Mouse (Mus musculus) hindbrain, embryonic 12.5 days (tissue): ENCODE measurements around the gene Nudt17. TPM values are rescaled to one million over a fixed set of nuclear protein-coding genes. Genes with fewer than 3 reads are reported as not detected.
A peak's percentile ranks its signal among the peaks of the same experiment; 100 is the strongest.
"Not testable (repeated sequence)": the region's sequence is repeated elsewhere in the genome, so short reads cannot be mapped to it uniquely, and the experiment has no call there.

Source experiments
- ATAC-seq: fragments of 200-750 bp; cut with Nextera tagmentation; 2 replicates; pipeline ENCODE4 v1.8.0; 2017; ENCODE audit warnings: moderate TSS enrichment; ENCODE audit not compliant: low FRiP score
- H3K27ac ChIP-seq: fragments of 300-500 bp; sonication (generic); 2 replicates; pipeline ENCODE4 v1.5.1; 2016; ENCODE audit warnings: mild to moderate bottlenecking
- H3K27me3 ChIP-seq: fragments of 300-500 bp; sonication (generic); 2 replicates; pipeline ENCODE4 v1.6.1; 2016; ENCODE audit warnings: mild to moderate bottlenecking
- H3K36me3 ChIP-seq: fragments of 300-500 bp; sonication (generic); 2 replicates; pipeline ENCODE4 v1.6.1; 2016; ENCODE audit warnings: mild to moderate bottlenecking
- H3K4me1 ChIP-seq: fragments of 300-500 bp; sonication (generic); 2 replicates; pipeline ENCODE4 v1.6.1; 2016
- H3K4me2 ChIP-seq: fragments of 300-500 bp; sonication (generic); replicated peaks from 2 replicates; pipeline ENCODE4 v1.6.1; 2016; ENCODE audit warnings: mild to moderate bottlenecking
- H3K4me3 ChIP-seq: fragments of 300-500 bp; sonication (generic); 2 replicates; pipeline ENCODE4 v1.5.1; 2016; ENCODE audit warnings: mild to moderate bottlenecking
- H3K9ac ChIP-seq: fragments of 300-500 bp; sonication (generic); 2 replicates; pipeline ENCODE4 v1.6.1; 2016; ENCODE audit warnings: mild to moderate bottlenecking, moderate library complexity
- H3K9me3 ChIP-seq: fragments of 300-500 bp; sonication (generic); replicated peaks from 2 replicates; pipeline ENCODE4 v1.6.1; 2016; ENCODE audit warnings: mild to moderate bottlenecking
- WGBS: fragments of 180-500 bp; shearing (Covaris S2); methylation state at CpG from one replicate; pipeline ENCODE4 v1.1.7; 2016; 5-methylcytosine and 5-hydroxymethylcytosine counted together
- polyA plus RNA-seq: library from polyadenylated mRNA; unstranded; fragments of >200 nt; fragmentation: Nextera tagmentation; extraction: Ambion mirVana; gene quantifications from 2 replicates; pipeline ENCODE4 v1.2.1, GENCODE M21; 2016

Nudt17 gene
- polyA plus RNA-seq, 1 experiment from 2014 or later = 13.9 TPM

DNA sequence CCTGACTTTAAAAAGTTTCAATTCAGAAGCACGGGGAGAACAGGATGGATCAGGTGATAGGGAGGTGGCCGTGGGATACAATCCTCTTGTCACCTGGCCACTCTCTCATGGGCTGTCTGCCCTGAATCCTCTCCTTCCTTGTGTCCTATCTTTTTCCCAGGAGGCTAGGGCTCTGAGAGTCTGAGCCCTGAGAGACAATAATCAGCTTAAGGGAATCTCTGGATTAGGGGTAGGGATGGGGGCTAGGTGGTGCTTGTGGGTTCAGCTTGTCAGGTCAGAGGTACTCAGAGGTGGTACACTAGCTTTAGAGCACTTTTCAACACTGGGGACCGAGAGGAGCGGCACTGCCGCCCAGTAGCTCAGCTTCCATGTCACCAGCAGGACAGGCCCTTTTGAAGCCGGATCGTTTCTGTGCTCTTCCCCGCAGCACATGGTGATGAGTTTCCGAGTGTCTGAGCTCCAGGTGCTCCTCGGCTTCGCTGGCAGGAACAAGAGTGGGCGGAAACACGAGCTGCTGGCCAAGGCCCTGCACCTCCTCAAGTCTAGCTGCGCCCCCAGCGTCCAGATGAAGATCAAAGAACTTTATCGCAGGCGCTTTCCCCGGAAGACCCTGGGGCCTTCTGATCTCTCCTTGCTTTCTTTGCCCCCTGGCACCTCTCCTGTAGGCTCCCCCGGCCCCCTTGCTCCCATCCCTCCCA is 9.2 kb downstream of the Nudt17 start:
- WGBS = 57% methylated on average over 19 of the region's 19 CpGs
- no peak overlapping the region for H3K4me3 ChIP-seq
- ATAC-seq = no peak
- H3K27me3 ChIP-seq = no peaks in the 10 kb centered on the region
- H3K9ac ChIP-seq = no peak overlapping the region
- H3K4me2 ChIP-seq = no peak overlapping the region
- H3K4me1 ChIP-seq = peaks cover 22% of the 10 kb centered on the region
- no peak overlapping the region for H3K27ac ChIP-seq
- H3K36me3 ChIP-seq = peaks cover 42% of the 10 kb centered on the region
- no peaks in the 10 kb centered on the region for H3K9me3 ChIP-seq

DNA sequence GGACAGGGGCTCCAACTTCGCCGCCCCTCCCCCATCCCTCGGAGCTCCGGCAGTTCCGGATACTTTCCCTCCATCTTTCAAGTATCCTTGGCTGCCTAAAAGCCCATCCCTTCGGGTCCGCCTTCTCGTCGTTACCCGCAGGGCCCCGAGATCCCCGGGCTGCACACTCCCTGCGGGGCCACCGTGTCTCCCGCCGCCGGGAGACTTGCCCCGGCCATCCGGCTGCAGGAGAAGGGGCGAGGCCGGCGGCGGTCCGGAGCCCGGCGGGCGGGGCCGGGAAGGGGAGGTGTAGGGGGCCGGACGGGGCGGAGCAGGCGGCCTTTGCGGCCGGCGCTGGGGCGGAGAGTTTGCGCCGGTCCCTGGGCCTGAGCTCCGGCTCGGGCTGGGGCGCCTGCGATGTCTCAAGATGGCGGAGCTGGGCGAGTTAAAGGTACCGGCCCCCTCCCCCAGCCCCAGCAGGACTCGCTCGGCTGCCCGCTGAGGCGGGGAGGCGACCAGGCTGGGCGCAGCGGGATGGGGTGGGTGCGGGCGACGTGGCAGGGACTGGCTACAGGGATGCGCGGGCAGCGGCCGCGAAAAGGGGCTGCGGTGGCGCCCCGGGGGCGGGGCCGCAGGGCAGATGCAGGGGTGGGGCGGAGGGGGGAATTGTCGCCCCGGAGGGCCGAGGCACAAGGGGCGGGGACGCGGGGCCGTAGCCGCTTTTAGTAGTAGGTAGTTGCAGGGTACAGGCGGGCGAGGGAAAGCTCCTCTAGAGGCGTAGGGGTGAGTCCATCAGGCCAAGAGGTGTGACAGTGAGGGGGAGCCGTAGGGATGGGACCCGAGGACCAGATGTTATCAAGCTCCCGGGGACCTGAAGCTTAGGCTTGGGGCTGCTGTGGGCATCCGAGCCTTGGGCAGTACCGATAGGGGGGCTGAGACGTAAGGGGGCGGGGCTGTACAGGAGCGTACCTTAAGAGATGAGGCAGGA is 11.3 kb downstream of the Nudt17 start:
- WGBS = under 1% methylated on average over 71 of the region's 85 CpGs
- Histone ChIP-seq H3K4me1 (peaks cover 25% of the 10 kb centered on the region), H3K9me3 (no peaks in the 10 kb centered on the region), H3K4me2 (peak overlapping the region; percentile 69), H3K4me3 (peak overlapping the region; percentile 86), H3K27me3 (no peaks in the 10 kb centered on the region), H3K27ac (peak overlapping the region; percentile 96), H3K36me3 (peaks cover 25% of the 10 kb centered on the region), H3K9ac (peak overlapping the region; percentile 88)
- peak; percentile 93 for ATAC-seq

DNA sequence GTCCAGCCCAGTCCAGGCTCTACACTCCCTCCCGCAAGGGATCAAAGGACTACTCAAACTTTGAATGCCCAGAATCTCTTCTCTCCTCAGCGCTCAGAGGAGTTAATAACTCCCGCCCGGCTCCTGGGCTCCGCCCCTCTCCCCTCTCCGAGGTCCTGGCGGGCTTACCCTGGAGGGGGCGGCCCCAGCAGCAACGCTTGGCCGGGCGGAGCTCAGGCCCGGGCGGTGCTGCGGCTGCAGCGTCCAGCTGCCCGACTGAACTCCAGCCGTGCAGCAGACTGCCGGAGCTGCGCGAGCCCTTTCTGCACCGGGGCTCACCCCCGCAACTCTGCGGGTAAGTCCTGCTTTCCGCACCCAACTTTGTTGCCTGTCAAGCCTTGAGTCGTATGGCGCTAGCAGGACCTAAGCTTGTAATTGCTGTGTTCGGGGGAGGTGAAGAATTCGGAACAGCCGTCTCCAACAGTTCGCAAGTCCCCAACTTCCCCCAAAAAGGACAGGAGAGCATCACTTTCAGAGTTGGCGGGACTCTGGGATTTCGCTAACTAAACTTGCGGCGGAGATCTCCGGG is 12.1 kb downstream of the Nudt17 start, which contains the start of gene Pias3:
Gene Pias3, plus strand, starts transcription at position 187 of the 568 bp plus-strand sequence.
- Histone ChIP-seq H3K4me1 (peaks cover 25% of the 10 kb centered on the region), H3K4me2 (peak within 1 kb of the TSS; percentile 69), H3K27ac (peak within 1 kb of the TSS; percentile 96), H3K9ac (peak within 1 kb of the TSS; percentile 88), H3K36me3 (peaks cover 18% of the 10 kb centered on the region), H3K27me3 (no peaks in the 10 kb centered on the region), H3K9me3 (no peaks in the 10 kb centered on the region), H3K4me3 (peak within 1 kb of the TSS; percentile 86)
- WGBS = under 1% methylated on average over 35 of the region's 35 CpGs
- peak; percentile 62 for ATAC-seq

DNA sequence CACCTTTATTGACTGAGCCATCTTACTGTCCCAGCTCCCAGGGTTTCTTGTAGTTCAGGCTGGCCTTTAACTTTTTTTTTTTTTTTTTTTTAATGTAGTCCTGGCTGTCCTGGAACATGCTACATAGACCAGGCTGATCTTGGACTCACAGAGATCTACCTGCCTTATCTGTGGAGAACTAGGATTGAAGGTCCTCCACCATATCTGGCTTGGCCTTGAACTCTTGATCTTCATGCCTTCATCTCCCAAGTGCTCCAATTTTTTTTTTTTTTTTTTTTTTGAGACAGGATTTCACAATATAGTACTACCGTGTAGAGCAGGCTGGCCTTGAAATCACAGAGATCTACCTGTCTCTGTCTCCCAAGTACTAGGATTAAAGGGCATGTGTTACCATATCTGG is 14.8 kb downstream of the Nudt17 start:
- Histone ChIP-seq H3K27me3 (no peaks in the 10 kb centered on the region), H3K4me1 (peaks cover 25% of the 10 kb centered on the region), H3K4me3 (no peak overlapping the region), H3K27ac (no peak overlapping the region), H3K9ac (no peak overlapping the region), H3K4me2 (no peak overlapping the region), H3K9me3 (no peaks in the 10 kb centered on the region), H3K36me3 (no peaks in the 10 kb centered on the region)
- ATAC-seq = no peak
- WGBS = 78% methylated on average over 1 of the region's 1 CpGs

DNA sequence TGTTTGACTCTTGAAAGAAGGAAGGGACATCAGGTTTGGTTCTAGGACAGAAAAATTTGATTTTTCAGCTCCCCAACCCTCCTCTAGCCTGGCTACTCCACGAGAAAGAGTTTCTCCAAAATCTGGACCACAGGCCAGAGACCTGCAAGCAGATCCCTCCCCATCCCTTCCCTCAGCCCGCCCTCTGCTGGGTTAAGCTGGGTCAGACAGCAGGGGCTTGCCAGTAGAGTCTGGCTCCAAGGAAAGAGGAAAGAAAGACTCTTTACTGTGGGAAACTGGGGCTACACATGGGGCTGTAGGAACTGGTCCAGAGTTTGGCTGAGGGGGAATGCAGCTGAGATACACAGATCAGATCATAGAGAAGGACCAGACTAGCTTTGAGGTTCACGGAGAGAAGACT is 15.9 kb downstream of the Nudt17 start:
- 10% methylated on average over 3 of the region's 3 CpGs for whole genome bisulfite sequencing
- H3K4me1 ChIP-seq = peaks cover 18% of the 10 kb centered on the region
- no peak overlapping the region for H3K4me3 ChIP-seq
- H3K4me2 ChIP-seq = no peak overlapping the region
- H3K27me3 ChIP-seq = no peaks in the 10 kb centered on the region
- no peak overlapping the region for H3K27ac ChIP-seq
- ATAC-seq = no peak
- no peak overlapping the region for H3K9ac ChIP-seq
- H3K9me3 ChIP-seq = no peaks in the 10 kb centered on the region
- no peaks in the 10 kb centered on the region for H3K36me3 ChIP-seq

DNA sequence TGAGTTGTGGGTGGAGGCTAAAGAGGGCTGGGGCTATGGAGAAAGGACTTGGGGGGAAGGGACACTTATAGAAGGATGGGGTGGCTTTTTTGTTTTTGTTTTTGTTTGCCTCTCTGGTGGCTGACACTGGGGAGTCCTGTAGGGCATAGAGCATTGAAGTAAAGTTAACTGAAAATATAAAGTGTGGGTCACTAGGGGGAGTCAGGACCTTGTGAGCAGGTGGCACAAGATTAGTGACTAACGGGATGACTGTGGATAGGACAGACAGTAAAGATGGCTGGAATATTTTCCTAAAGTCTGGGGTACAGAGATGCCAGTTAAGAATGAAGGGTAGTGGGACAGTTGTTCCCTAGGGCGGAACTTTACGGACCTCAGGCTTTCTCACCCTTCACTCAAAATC is 18.1 kb downstream of the Nudt17 start:
- H3K36me3 ChIP-seq = no peaks in the 10 kb centered on the region
- H3K4me1 ChIP-seq = peaks cover 8% of the 10 kb centered on the region; the same call in 1 of the 2 replicates
- ATAC-seq = 0 out of 2 replicates have a peak, but pooled peaks have one; percentile 26
- no peak overlapping the region for H3K4me2 ChIP-seq
- 45% methylated on average over 3 of the region's 3 CpGs for WGBS
- H3K27me3 ChIP-seq = no peaks in the 10 kb centered on the region
- H3K4me3 ChIP-seq = no peak overlapping the region
- no peaks in the 10 kb centered on the region for H3K9me3 ChIP-seq
- H3K9ac ChIP-seq = no peak overlapping the region
- H3K27ac ChIP-seq = no peak overlapping the region

DNA sequence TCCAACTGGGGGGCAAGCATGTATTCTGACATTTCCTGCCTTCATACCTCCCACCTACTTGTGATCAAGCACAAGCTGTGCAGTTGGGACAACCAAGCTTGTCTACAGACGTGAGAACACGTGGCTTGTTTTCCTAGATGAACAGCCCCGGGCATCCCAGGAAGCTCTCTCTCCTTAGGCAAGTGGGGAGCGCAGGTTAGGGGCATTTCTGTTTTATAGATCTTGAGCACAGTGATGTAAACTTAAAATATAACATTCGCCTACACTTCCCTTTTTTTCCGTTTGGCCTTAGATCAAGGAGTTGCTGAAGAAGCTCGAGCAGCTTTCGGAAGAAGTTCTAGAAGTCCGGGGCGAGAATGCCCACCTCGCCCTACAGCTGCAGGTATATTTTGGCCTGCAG is 19.5 kb downstream of the Nudt17 start:
- H3K4me2 ChIP-seq = no peak overlapping the region
- ATAC-seq = no peak
- no peaks in the 10 kb centered on the region for H3K36me3 ChIP-seq
- WGBS = 89% methylated on average over 11 of the region's 11 CpGs
- H3K4me3 ChIP-seq = no peak overlapping the region
- H3K27ac ChIP-seq = no peak overlapping the region
- H3K27me3 ChIP-seq = peaks cover 12% of the 10 kb centered on the region
- H3K9me3 ChIP-seq = no peaks in the 10 kb centered on the region
- H3K9ac ChIP-seq = no peak overlapping the region
- H3K4me1 ChIP-seq = peaks cover 13% of the 10 kb centered on the region; the same call in 1 of the 2 replicates

DNA sequence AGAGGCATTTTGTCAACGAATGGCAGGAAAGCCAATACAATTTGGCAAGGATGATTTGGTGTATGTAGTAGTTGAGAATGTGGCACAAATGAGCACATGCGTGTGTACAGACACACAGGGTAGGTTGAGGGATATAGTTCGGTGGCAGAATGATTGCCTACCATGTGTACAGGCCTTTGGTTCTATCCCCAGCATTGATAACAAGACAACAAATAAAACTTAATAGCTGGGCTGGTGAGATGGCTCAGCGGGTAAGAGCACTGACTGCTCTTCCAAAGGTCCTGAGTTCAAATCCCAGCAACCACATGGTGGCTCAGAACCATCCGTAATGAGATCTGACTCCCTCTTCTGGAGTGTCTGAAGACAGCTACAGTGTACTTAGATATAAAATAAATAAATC is 22.3 kb downstream of the Nudt17 start:
- Histone ChIP-seq H3K4me1 (0 out of 2 replicates have a peak, but pooled peaks cover 10% of the 10 kb centered on the region), H3K27me3 (peaks cover 16% of the 10 kb centered on the region)
- not testable (repeated sequence) for H3K9ac ChIP-seq, H3K4me2 ChIP-seq, H3K27ac ChIP-seq, H3K36me3 ChIP-seq, H3K4me3 ChIP-seq, ATAC-seq, H3K9me3 ChIP-seq
- WGBS = 95% methylated on average over 5 of the region's 5 CpGs

DNA sequence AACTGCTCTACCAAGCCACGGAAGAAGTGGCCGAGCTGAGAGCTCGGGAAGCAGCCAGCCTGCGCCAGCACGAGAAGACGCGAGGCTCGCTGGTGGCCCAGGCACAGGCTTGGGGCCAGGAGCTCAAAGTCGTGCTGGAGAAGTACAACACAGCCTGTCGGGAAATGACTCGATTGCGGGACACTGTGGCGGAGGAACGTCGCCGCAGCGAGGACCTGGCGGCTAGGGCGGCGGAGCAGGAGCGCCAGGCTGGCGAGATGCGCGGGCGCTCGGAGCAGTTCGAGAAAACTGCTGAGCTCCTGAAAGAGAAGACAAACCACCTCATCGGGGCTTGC is 23.6 kb downstream of the Nudt17 start:
- peaks cover 21% of the 10 kb centered on the region for H3K27me3 ChIP-seq
- 0 out of 2 replicates have a peak overlapping the region, but pooled peaks have one; percentile 1 for H3K9ac ChIP-seq
- H3K27ac ChIP-seq = no peak overlapping the region
- 38% methylated on average over 28 of the region's 28 CpGs for WGBS
- H3K36me3 ChIP-seq = no peaks in the 10 kb centered on the region
- no peaks in the 10 kb centered on the region for H3K9me3 ChIP-seq
- peak overlapping the region; percentile 7 for H3K4me3 ChIP-seq
- H3K4me2 ChIP-seq = peak overlapping the region; percentile 43
- ATAC-seq = no peak
- H3K4me1 ChIP-seq = 0 out of 2 replicates have a peak, but pooled peaks cover 10% of the 10 kb centered on the region

DNA sequence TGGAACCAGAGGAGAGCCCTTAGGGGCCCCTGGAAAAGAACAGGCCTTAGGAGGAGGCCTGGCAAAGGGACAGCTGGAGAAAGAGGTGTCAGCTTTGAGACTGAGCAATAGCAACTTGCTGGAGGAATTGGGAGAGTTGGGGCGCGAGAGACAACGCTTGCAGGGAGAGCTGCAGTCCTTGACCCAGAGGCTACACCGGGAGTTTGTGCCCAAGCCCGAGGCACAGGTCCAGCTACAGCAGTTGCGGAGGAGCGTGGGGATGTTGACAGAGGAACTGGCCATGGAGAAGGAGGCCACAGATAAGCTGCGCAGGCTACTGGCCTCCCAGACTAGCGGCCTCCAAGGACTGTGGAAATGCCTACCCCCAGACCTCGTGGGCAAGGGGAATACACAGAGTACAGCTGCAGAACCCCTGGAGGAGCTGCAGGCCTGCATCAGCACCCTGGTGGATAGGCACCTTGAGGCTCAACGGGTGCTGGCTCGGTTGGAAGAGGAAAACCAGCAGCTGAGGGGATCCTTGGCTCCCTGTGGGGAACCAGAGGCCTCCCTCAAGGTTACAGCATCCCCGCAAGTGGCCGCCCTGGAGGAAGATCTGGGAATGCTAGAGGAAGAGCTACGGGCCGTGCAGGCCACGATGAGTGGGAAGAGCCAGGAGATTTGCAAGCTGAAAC is 24.1 kb downstream of the Nudt17 start:
- 55% methylated on average over 17 of the region's 17 CpGs for WGBS
- Histone ChIP-seq H3K9me3 (no peaks in the 10 kb centered on the region), H3K27me3 (peaks cover 26% of the 10 kb centered on the region), H3K27ac (no peak overlapping the region), H3K36me3 (no peaks in the 10 kb centered on the region), H3K9ac (0 out of 2 replicates have a peak overlapping the region, but pooled peaks have one; percentile 1), H3K4me3 (no peak overlapping the region; the same call in 1 of the 2 replicates), H3K4me1 (0 out of 2 replicates have a peak, but pooled peaks cover 6% of the 10 kb centered on the region), H3K4me2 (peak overlapping the region; percentile 43)
- ATAC-seq = no peak

DNA sequence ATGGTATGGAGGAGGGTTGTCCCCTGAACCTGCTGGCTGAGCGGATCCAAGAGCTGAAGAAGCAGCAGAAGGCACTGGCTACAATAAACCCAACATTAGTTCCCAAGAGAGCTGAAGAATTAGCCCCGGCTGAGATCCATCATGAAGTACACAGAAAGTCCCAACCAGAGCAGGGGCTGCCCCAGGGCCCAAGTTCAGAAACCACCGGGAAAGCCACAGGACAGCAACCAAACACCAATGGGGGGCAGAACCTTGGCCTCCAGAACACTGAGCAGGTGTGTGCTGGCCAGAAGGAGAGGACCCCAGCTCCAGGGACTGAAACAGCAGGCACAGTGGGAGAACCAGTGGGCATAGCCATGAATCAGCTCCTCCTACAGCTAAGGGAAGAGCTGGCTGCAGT is 24.9 kb downstream of the Nudt17 start:
- Histone ChIP-seq H3K36me3 (no peaks in the 10 kb centered on the region), H3K9ac (no peak overlapping the region), H3K27ac (no peak overlapping the region), H3K27me3 (peaks cover 26% of the 10 kb centered on the region), H3K4me1 (0 out of 2 replicates have a peak, but pooled peaks cover 5% of the 10 kb centered on the region), H3K9me3 (no peaks in the 10 kb centered on the region), H3K4me2 (no peak overlapping the region), H3K4me3 (no peak overlapping the region)
- WGBS = 83% methylated on average over 3 of the region's 3 CpGs
- no peak for ATAC-seq
